Mouse (Mus musculus) neutrophil, adult 5-6 weeks (primary cell): ENCODE data around the gene Creg2. TPM values are rescaled to one million over a fixed set of nuclear protein-coding genes. Genes with fewer than 3 reads are reported as not detected.

Experiments used
- ATAC-seq: fragments of 151-379, 151-347 bp; 2 replicates; pipeline ENCODE4 v1.8.0; 2017; ENCODE audit warnings: mild to moderate bottlenecking, moderate TSS enrichment; ENCODE audit not compliant: insufficient number of reproducible peaks, poor library complexity, low FRiP score, severe bottlenecking; ENCODE audit errors: extremely low read depth
- total RNA-seq: library from RNA; stranded (forward); fragments of 200-1000 nt; gene quantifications from 2 replicates; pipeline ENCODE4 v1.2.3, GENCODE M21; 2017

Gene Creg2
- 0.23 and 0.37 TPM in 2 replicates for total RNA-seq

GRCm38 (mm10) chr1:39651241-39651548 lies at the start of gene Creg2:
TSS of gene Creg2 (minus strand) at chr1:39651474.
- ATAC-seq, result no peak

- no peak for ATAC-seq
Measured at GRCm38 (mm10) chr1:39700599-39701273, 49.5 kb upstream of the Creg2 start.

- ATAC-seq, result no peak
Measured at GRCm38 (mm10) chr1:39698456-39698855, 47.2 kb upstream of the Creg2 start.

GRCm38 (mm10) chr1:39695198-39695597 lies 43.9 kb upstream of the Creg2 start:
- ATAC-seq, result no peak

DNA sequence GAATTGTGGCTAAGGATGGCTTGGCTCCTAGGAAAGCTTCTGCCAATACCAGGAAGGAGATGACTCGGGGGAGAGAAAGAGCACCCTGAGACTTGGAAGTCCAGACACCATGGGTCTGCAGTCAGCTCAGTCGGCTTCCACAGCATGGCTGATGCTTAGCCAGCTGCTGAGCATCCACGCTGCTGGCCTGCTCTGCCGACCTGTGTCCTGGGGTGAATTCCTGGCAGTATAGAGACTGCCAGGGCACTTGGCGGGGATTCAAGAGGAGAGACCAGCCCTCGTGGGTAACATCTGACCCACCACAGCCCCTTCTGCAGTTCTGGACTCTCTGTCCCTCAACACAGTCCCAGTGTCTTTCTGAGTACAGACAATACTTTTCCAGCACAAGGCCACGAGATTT lies 43.5 kb upstream of the Creg2 start:
- no peak for ATAC-seq

DNA sequence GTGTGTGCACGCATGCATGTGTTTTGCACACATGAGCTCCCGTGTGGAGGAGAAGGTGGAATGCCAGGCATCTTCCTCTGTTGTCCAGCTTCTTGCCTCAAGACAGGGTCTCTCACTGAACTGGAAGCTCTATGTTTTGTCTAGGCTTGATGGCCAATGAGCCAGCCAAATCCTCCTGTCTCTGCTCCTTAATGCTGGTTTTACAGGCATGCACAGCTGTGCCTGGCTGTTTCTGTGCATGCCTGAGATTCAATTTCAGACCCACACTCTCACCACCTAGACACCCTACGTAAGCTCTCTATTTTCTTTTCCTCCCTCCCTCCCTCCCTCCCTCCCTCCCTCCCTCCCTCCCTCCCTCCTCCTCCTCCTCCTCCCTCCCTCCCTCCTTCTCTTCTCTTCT lies 40.7 kb upstream of the Creg2 start:
- no peak for ATAC-seq

- ATAC-seq, result no peak
Measured at GRCm38 (mm10) chr1:39691061-39691460, 39.8 kb upstream of the Creg2 start.

DNA sequence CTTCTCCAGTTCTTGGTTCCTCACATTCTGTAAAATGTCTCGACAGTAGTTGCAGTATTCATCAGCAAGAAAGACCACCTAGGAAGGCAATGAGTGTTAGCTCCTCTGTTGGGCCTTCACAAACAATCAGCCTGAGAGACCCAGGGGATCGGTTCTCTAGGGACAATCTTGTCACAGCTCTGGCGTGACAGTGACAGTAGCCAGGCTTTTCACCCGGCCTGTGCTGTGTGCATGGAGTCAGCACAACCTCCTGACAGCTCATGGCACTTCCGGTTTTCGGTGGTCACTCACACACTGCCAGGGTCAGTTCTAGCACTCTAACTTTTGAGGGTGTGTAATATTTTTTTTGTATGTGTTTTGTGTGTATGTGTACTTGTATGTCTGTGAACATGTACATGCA lies 37.3 kb upstream of the Creg2 start:
- ATAC-seq, result no peak

GRCm38 (mm10) chr1:39687279-39687678 lies 36.0 kb upstream of the Creg2 start:
- no peak for ATAC-seq

- no peak for ATAC-seq
Measured at GRCm38 (mm10) chr1:39685841-39686240, 34.6 kb upstream of the Creg2 start.

DNA sequence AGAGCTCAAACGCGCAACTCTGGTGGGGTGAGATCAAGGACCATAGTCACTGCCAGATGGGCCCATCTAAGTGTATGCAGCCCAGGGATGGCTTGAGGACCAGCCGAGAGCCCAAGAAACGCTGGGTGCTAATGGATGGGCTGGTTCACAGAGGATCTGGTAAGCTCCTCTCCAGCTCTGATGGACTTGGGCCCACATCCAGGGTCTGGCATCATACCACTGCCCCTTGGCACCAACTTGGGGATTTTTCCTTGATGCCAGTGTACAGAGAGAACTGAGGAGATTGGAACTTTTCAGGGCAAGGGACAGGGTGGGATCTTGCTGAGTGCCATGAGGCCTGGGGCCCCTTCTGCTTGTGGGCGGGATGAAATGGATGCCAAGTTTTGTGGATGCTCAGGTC lies 30.4 kb upstream of the Creg2 start:
- ATAC-seq, result no peak

DNA sequence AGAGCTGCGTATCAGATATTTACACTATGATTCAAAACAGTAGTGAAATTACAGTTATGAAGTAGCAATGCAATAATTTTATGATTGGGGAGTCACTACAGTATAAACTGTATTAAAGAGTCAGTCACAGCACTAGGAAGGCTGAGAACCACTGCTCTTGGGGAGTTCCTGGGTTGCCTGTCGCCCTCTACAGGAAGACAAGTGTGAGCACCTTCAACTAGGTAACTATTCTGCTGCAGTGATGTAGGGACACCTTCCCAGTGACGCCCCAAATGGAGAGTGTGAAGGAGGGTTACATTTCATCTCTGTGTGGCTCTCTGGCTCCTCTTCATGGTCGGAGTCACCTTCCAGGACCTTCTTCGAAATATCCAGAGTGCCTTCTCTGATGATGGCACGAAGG lies 29.3 kb upstream of the Creg2 start:
- no peak for ATAC-seq

DNA sequence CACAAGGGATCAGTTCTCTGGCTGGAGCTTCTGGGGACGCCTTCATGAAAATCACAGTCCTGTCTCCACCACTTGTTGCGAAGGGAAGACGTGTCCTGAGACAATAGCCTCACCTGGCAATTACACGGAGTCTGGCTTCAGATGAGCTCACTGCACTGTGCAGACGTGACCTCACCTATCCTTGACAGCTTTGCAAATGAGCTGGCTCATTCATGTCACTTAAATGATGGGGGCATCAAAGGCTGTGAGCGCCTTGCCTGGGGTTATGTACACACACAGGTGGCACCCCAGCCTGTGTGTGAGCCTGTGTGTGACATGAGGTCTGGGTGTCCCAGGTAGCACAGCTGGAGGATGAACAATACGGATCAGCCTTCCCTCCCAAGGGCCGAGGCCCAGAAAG lies 27.6 kb upstream of the Creg2 start:
- no peak for ATAC-seq

GRCm38 (mm10) chr1:39676221-39676876 lies 25.1 kb upstream of the Creg2 start:
- ATAC-seq, result no peak

GRCm38 (mm10) chr1:39672362-39673105 lies 21.3 kb upstream of the Creg2 start:
- no peak for ATAC-seq

DNA sequence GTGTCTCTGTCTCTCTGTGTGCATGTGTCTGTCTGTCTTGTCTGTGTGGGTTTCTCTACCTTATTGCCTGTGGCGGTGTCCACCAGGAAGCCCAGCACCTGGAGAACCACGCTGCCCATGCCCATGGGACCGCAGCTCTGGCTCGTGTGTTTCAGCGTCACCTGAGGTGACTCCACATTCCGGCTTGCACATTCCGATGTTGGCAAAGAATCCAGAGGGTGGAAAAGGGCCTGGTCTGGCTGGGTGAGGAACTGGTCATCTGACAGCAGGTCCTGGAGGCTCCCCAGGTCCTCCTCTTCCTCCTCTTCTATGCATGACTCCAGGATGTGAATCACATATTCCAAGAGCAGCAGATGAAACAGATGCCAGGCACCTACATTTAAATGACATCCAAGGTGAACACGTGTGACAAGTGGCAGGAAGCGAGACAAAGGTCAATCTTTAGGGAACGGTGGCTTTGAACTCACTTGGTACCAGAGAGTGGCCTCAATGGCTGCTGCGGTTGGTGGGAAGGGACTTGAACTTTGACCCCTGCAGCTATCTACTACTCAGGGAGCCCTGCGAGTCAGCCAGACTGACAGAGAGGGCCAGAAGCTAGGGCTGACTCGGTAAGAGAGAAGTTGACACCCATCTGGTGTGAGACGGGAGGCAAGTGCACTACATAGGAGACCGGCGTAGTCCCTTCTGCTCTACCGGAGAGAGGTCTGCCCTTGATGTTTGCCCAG lies 19.1 kb upstream of the Creg2 start:
- no peak for ATAC-seq

DNA sequence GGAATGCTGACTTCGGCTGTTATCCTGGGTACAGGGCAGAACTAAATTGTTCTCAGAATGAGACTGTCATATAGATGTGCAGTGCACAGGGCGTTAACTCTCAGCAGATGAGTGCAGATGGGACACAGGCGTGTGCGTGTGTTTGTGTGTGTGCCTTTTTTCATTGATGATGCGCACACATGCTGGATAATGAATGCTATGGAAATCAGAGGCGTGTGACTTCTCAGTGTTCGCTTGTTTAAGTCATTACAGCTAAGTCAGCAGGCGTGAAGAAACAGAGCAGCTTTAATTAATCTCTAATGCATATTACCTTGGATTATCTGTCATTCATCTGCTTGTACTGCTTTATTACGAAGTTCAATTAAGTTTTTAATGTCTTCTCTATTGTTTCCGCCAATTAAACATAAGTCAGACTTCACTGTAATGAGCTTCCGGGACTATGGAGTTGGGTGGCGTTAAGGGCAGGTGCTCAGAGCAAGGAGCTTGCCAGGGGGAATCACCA lies 15.5 kb upstream of the Creg2 start:
- ATAC-seq, result no peak

DNA sequence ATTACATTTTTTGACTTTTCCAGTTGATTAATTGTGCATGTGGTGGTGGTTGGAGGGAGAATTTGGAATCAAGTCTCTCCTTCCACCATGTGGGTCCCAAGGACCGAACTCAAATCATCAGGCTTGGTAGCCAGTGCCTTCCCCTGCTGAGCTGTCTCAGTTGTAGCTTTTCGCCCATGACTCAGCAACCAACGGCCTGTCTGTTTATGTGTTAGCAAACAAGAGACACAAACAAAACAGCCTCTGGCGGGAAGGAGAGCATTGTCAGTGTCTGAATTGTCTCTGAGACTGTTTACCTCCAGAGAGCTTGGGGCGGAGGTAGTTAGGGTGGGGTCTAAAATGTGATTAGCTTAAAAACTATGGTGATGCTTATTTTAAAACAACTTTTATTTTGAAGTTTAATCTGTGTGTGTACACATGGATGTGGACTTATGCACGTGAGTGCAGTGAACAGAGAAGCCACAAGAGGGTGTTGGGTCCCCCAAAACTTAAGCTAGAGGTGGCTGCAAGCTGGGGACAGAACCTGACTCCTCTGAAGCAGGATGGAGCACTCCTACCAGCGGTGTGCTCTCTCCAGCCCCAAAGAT lies 12.9 kb upstream of the Creg2 start:
- no peak for ATAC-seq

- ATAC-seq, result no peak
Measured at GRCm38 (mm10) chr1:39663050-39663449, 11.8 kb upstream of the Creg2 start.
